Comparison of ENCODE assay signal across 22 mouse cellular contexts in the genomic region with DNA sequence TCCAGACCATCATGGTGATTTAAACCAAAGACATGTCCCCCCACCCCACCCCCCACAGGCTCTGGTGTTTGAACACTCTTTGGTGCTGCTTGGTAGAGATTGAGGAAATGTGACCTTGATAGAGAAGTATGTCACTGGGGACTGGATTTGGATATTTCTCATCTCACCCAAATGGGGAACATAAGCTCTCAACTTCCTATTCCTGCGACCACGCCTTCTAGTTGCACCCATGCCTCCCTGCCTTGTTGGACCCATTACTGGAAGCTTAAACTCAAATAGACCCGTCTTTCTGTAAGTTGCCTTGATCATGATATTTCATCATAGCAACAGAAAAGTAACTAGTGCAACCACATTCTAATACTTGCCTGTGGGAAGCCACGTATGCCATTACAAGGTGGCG.
DNase-seq lines count a peak whose midpoint lies in the region; ATAC-seq lines count a peak whose summit lies in the region.
"Had no signal": no experiment of that assay in that cellular context is flagged by ENCODE, and none has a peak within 500 bp of the region (broad histone marks: within the 10 kb centered on the region; RNA-seq: fewer than 3 reads in every experiment).

No protein-coding gene starts in this region.

- H3K9me3 ChIP-seq in forebrain, embryonic 16.5 days (ENCODE audit: control insufficient read depth, low read length): no peaks in the 10 kb centered on the region
- H3K9me3 ChIP-seq: embryonic facial prominence, embryonic 12.5 days; forebrain, embryonic 12.5 days; heart, embryonic 10.5 days; hindbrain, embryonic 10.5 days; kidney, embryonic 15.5 days; limb, embryonic 13.5 days; liver, embryonic 15.5 days; midbrain, embryonic 10.5 days had no signal

- H3K4me2 ChIP-seq in forebrain, embryonic 16.5 days (ENCODE audit: low read length): no peak overlapping the region
- H3K4me2 ChIP-seq: embryonic facial prominence, embryonic 12.5 days; forebrain, embryonic 12.5 days; kidney, embryonic 15.5 days; limb, embryonic 13.5 days; liver, embryonic 15.5 days had no signal

- DNase-seq in lung, postnatal 25 days (ENCODE audit: low spot score): peak; percentile 8
- DNase-seq in lung, postnatal 4 days: no peak
- DNase-seq in MEL-GATA-1-ER (ENCODE audit: extremely low read depth, low read depth): peak; percentile 8
- DNase-seq in gastrocnemius, adult 8-10 months (ENCODE audit: low spot score in 2 of 2): no peak
- no peak for DNase-seq in thymus, postnatal 14 days
- DNase-seq: cerebellum, adult 11 months; cerebellum, adult 9-11 months; gastrocnemius, adult 2 months; kidney, postnatal 4 days; lung, postnatal 10 days had no signal

- H3K27ac ChIP-seq in forebrain, embryonic 16.5 days (ENCODE audit: low read length): no peak overlapping the region
- H3K27ac ChIP-seq: embryonic facial prominence, embryonic 12.5 days; forebrain, embryonic 12.5 days; gastrocnemius, adult 2 months; heart, embryonic 10.5 days; hindbrain, embryonic 10.5 days; hindbrain, postnatal 0 days; kidney, embryonic 15.5 days; limb, embryonic 13.5 days; liver, embryonic 15.5 days; midbrain, embryonic 10.5 days had no signal

- H3K4me1 ChIP-seq in forebrain, embryonic 16.5 days (replicated peaks; ENCODE audit: control insufficient read depth, insufficient read depth, low read length): no peaks in the 10 kb centered on the region
- H3K4me1 ChIP-seq: embryonic facial prominence, embryonic 12.5 days; forebrain, embryonic 12.5 days; heart, embryonic 10.5 days; limb, embryonic 13.5 days; liver, embryonic 15.5 days; midbrain, embryonic 10.5 days had no signal

- no peaks in the 10 kb centered on the region for H3K27me3 ChIP-seq in forebrain, embryonic 16.5 days (replicated peaks; ENCODE audit: control insufficient read depth, insufficient read depth, low read length)
- H3K27me3 ChIP-seq: embryonic facial prominence, embryonic 12.5 days; forebrain, embryonic 12.5 days; kidney, embryonic 15.5 days; limb, embryonic 13.5 days; liver, embryonic 15.5 days had no signal

- WGBS in forebrain, embryonic 16.5 days: 95% methylated on average over 5 of the region's 5 CpGs

- H3K9ac ChIP-seq in forebrain, embryonic 16.5 days (replicated peaks; ENCODE audit: low read depth, low read length): no peak overlapping the region
- H3K9ac ChIP-seq: embryonic facial prominence, embryonic 12.5 days; forebrain, embryonic 12.5 days; kidney, embryonic 15.5 days; limb, embryonic 13.5 days; liver, embryonic 15.5 days had no signal

- peak; percentile 95 for ATAC-seq in megakaryocyte, adult 5-6 weeks (ENCODE audit: poor library complexity, severe bottlenecking)
- ATAC-seq in forebrain, embryonic 16.5 days: no peak
- ATAC-seq: hindbrain, postnatal 0 days; intestine, postnatal 0 days had no signal

- no peaks in the 10 kb centered on the region for H3K36me3 ChIP-seq in forebrain, embryonic 16.5 days (ENCODE audit: control insufficient read depth, insufficient read depth)
- H3K36me3 ChIP-seq: embryonic facial prominence, embryonic 12.5 days; forebrain, embryonic 12.5 days; heart, embryonic 10.5 days; hindbrain, embryonic 10.5 days; kidney, embryonic 15.5 days; limb, embryonic 13.5 days; liver, embryonic 15.5 days; midbrain, embryonic 10.5 days had no signal

- H3K4me3 ChIP-seq in forebrain, embryonic 16.5 days (replicated peaks; ENCODE audit: low read length): no peak overlapping the region
- H3K4me3 ChIP-seq: embryonic facial prominence, embryonic 12.5 days; forebrain, embryonic 12.5 days; gastrocnemius, adult 2 months; heart, embryonic 10.5 days; hindbrain, embryonic 10.5 days; kidney, embryonic 15.5 days; limb, embryonic 13.5 days; liver, embryonic 15.5 days; midbrain, embryonic 10.5 days had no signal

Comparison
In these comparisons a context has a peak if more than half of its experiments do, and no peak if none do; other contexts are left out.
1. DNase-seq: peak in lung, postnatal 25 days (single experiment) and MEL-GATA-1-ER (single experiment); none in lung, postnatal 4 days (0 of 2), gastrocnemius, adult 8-10 months (0 of 2) and thymus, postnatal 14 days (single experiment).